Mouse (Mus musculus): ENCODE data around the gene Sspo.
A peak's percentile ranks its signal among the peaks of the same experiment; 100 is the strongest.

The Sspo gene

DNA sequence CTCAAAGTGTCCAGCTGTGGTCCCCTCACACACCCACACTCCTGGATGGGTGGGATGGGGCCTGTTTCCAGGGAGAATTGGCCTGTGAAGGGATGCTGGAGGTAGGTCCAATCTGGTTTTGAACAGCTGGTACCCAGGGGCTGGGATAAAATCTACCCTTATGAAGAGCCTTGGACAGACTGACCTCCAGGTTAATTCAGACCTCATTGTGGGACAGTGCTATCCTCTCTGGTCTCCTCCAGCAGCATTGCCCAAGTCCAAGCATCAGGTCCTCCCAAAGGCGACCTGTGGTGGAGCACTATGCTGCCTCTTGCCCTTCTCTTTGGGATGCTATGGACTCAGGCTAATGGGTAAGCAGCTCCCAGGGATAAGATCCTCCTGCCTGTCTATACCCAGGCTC, at the start of gene Sspo:
Sspo (plus strand) TSS at position 301 of the 400 bp plus-strand sequence.
- no peak for DNase-seq (ENCODE audit: low read depth, low spot score)

DNA sequence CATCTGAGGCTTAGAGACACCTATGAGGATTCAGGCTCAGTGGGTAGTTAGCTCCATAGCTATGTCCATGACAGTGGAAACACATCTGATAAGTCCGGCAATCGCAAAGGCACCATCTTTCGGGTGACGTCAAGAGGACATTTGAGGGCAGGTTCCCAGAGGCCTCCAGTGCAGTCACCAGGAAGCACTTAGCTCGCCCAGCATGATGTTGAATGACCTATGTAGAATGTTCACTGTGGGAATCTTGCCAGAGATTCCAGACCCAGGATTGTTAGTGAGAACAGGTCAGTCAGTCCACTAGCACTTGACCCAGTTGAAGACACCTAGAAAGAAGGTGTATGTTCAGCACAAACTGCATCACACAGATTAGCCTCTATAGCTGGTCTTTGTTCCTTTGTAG, 48.1 kb upstream of the Sspo start:
- no peak for DNase-seq (ENCODE audit: low read depth, low spot score)

DNA sequence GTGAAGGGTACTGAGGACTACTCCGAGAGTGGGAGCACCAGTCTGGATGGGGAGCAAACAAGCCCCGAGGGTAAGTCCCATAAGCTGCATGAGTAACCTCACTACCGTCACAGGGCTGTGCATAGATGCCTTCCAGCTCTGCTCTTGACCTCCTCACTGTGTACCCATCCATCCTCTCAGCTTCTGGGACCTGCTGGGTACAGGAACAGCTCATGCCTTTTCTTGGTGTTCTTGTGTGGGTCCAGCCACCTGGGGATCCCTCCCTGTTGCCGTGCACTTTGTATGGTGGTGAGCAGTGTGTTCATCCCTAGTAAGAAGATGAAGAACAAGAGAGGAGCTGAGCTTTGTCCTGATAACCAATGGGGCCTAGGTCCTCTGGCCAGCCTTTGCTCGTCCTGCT, 44.0 kb upstream of the Sspo start:
- DNase-seq (ENCODE audit: low read depth, low spot score), result no peak

DNA sequence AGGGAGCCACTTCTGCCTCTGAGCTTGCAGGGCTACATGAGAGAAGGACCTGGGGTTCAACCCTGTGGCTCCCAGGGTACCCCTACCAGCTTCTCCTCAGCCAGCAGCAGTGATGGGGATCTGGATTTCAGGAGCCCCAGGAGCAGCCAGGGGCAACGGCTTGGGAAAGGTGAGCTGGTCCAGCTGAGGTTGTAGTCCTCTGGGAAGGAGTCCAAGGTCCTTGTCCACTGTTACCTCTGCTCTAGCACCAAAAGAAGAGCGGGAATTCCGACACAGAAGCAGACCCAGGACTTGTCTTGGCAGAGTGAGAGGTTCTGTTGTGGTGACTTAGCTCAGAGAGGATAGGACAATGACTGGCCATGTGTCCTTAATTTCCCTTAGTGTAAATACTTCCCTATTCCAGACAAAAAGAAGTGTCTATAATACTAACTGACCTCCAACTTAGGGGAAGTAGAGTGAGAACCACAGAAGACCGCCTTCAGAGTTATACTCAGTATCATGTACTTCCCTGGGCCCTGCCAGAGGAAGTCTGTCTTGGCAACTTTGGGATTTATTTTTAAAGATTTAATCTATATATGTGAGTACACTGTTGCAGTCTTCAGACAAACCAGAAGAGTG, 38.2 kb upstream of the Sspo start:
- DNase-seq (ENCODE audit: low read depth, low spot score), result no peak

DNA sequence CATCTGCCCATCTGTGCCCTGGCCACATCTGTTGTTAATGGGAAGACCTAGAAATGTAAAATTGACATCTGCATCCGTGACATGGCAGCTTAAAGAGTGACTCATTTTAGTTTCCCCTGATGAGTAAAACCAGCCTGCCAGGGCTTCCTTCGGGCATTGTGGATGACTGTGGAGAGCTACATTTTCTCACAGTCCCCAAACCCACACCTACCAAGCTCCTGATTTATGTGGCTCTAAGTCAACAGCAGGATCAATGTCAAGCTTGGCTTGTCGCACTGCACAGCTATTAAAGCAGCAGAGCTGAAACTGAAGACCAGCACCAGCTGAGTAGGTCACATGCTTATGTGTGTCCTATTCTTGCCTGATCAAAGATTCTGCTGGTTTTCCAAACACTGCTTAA, 37.5 kb upstream of the Sspo start:
- DNase-seq (ENCODE audit: low read depth, low spot score), result peak; percentile 37

DNA sequence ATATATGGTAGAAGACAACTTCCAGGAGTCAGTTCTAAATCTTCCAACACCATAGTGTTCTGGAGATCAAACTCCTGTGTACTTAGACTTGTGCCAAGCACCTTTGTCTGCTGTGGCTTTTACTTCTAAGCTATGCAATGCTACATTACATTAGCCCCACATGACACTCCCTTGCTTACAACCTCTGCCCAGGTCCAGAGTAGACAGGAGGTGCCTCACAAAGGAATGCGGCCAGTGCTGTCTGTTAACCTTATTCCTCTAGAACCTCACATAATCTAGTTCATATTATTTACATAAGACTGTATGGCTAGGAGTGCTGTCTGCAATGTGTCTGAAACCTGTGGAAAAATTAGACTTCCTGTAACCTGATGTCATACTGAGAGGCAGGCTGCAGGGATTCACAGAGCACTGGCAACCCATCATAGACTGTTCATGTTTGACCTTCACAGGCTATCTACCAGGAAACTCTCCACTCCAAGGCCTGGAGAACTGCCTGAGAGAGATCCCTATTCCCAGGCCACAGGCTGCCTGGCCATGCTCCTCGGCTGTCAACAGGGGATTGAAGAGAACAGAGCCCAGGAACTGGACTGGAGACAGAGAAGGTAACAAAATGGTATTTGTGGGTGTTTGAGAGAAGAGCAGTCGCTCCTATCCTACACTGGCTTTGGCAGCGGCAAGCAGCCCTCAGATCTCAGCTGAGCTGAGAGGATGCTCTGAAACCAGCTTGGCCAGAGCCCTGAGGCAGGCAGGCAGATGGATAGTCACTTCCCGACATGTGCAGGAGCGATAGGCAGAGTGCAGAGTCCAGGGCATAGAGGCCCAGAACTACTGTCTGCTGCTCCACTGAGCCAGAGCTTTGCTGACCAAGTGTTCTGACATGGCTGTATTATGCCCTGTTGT, 36.6 kb upstream of the Sspo start:
- peak; percentile 76 for DNase-seq (ENCODE audit: low read depth, low spot score)

DNA sequence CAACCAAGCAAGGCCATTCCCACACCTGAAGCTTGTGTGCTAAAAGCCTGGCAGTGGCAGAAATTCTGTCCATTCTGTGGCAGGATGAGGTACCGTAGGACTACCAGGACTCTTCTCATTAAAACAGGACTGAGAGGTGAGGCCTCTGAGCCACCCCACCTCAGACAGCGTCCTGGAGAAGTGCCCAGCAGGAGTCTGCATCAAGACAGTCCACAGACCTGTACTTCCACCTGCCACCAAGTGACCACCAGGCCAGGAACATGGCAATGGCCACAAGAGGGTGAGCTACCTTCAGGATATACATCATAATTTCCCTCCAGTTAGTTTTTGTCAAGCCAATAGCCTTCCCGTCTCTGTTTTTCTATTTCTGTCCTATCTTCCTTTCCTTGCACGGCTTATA, 35.9 kb upstream of the Sspo start:
- peak; percentile 51 for DNase-seq (ENCODE audit: low read depth, low spot score)

DNA sequence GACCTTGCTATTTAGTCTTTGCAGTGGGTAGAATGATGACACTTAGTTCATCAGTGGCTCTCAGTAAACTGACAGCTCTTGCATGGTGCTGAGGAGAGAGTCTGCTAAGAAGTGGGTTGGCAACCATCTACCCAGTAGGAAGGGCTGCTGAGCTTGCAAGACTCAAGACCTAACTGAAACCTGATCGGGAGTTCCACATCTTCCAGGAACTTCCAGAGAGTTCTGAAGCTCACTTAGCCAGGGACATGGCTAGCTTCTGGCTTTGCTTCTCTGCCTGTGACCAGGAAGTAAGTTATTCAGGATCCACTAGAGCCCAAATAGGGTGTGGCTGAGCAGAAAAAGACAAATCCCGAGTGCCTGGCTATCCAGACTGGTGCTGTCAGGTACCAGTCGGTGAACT, 35.4 kb upstream of the Sspo start:
- peak; percentile 39 for DNase-seq (ENCODE audit: low read depth, low spot score)

DNA sequence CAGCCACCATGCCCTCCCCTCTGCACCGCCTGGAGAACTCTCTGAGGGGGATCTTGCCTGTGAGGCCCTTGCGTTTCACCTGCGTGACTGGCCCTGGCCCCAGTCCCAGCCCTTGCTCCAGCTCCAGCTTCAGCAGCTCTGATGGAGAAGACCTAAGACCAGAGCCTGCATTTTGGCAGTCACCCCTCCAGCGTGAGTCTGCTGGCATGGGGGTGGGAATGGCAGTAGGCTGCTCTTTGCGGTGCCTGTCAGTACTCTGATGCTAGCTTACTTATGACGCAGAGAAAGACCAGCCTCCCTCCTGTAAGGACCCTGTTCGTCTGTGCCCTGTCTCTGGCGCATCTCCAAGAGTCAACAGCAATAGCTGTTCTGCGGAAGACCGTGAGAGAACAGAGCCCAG, 34.9 kb upstream of the Sspo start:
- DNase-seq (ENCODE audit: low read depth, low spot score), result peak; percentile 55

DNA sequence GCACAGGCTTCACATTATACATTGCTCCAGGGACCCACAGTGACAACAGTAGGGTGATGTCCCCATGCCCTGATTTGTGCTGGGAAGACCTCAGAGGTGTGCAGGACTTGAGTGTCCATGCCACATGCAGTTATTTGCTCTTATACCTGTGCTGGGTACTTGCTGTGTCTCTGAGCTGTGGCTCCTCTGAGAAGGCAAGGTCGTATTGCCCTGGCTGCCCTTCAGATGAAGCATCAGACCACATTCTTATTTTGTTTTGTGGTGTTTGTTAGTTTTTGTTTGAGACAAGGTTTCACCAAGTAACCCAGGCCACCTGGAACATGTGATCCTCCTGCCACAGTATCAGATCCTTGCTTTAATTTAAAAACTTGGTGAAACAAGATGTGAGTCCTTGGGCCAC, 33.1 kb upstream of the Sspo start:
- no peak for DNase-seq (ENCODE audit: low read depth, low spot score)

DNA sequence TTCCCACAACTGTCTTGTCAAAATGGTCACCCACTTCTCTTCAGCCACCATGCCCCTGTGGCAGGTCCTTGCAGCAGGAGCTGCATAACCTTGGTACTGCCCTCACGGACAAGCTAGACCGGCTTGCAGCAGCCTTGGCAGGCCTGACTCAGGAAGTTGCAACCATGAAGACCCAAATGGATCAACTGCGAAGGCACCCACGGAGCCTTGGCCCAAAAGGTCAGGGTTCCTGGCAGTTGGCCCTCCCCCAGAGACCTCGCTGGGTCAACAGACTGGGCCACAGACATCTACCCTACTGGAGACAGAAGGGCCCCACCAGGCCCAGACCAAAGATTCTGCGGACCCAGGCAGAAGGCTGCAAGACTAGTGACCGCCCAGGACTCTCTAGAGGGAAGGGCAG, 32.4 kb upstream of the Sspo start:
- DNase-seq (ENCODE audit: low read depth, low spot score), result no peak

DNA sequence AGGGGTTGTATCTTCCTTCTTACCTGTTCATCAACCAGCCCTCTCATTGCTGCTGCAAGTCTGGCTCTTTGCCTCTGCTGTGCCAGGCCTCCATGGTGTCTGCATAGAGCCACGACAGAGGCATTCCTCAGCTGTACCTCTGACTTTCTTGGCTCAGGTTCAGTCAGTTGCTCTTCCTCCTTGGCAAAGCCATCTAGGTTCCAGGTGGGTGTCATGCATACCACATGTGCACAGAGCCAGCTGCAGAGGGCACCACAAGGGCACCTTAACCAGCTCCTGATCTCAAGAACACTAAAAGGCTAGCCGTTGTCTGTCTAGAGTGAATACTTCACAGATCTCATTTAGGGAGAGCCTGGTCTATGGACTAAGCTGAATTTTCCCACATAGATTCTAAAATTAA, 31.5 kb upstream of the Sspo start:
- no peak for DNase-seq (ENCODE audit: low read depth, low spot score)

DNA sequence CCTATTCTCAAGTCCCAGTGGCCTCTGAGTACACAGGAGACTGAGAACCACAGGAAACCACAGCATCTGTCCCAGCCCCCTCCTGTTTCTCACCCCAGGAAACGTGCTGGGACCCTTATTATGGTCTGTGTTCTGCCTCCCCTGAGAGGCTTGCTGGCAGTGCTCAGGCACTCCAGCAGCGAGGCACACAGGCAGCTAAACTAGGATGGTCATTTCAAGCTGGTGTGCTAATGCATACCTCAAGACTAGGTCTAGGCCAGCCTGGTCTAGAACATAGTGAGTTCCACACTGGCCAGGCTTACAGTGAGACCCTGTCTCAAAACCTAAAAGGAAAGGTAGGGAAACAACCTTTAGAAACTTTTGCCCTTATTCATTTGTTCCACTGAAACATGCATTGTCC, 27.4 kb upstream of the Sspo start:
- no peak for DNase-seq (ENCODE audit: low read depth, low spot score)

DNA sequence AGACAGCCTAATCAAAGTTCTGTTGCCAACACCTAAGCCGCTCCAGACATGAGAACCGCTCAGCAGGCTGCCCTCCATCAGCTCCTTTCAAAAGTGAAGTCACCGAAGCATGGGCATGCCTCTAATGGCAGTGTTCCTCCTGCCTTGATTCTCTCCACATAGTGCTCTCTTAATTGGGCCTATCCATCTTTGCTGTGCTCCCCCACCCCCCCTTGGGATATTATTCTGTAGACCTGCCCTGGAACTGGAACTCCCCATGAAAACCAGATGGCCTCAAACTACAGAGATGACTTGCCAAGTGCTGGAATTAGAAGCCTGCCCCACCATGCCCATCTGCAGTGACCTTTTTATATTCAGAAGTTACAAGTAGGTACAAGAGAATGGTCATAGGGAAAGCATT, 24.7 kb upstream of the Sspo start:
- DNase-seq (ENCODE audit: low read depth, low spot score), result peak; percentile 94

DNA sequence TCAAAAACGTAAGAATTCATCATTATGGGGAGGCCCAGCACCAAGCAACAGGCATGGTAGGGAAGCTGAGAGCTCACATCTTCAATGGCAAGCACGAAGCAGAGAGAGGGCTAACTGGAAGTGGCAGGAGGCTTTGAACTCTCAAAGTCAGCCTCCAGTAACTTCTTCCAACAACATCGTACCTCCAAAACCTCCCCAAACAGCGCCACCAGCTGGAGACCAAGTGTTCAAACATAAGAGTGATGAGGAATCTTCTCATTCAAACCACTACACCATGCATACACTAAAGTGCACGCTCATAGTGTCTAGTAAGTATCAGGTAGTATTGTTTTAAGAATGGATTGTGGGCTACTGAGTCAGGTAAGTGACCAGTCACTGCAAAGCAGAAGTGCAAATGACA, 24.0 kb upstream of the Sspo start:
- no peak for DNase-seq (ENCODE audit: low read depth, low spot score)

DNA sequence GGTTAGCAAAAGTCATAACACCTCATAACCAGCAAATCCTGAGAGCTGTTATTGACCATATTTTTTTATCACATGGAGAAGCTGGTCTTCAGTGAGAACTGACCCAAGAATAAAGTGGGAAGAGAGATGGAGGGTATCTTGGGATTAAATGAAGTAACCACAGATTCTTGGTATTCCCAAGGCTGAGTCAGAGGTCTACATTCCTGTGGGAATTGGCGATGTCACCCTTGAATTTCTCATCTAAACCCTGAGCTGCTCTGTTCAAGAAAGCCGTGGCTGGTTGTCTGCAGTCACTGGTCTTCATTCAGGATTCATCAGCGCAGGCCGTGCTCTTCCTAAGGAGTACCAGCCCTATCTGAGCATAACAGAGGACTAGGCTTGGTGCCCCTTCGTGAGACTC, 21.1 kb upstream of the Sspo start:
- DNase-seq (ENCODE audit: low read depth, low spot score), result no peak

DNA sequence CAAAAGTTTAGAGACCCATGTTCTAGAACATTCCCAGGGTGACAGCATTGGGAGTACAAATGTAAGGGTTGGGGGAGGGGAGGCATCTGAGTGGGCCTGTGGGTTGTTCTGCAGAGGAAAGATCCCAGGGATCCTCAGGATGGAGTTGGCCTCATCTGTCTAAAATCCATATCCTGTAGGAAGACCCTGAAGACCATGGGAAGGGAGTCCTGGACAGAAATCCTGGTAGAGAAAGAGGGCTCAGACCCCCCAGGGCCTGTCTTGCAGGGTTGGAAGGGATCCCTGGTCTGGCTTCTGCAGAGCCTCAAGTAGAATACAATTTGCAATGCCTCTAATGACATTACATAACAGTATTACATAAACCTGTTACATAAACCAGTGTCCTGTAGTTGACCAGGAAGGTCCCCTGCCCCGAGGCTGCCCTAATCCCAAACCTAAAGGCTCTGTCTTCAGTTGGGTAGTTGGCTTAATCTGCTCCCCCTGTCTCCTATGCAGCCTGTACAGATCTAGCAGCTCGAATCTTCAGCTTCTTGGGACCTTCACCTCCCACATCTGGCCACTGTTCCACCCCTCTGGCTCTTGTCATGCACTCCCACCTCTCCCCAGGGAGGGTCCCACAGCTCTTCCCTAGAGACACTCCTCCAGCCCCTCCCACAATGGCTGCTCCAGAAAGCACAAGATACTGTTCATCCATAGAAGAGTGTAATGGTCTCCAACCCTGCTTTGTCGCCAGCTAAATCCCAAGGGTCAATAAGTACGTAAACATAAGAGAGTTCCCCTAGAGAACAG, 19.1 kb upstream of the Sspo start:
- peak; percentile 53 for DNase-seq (ENCODE audit: low read depth, low spot score)

DNA sequence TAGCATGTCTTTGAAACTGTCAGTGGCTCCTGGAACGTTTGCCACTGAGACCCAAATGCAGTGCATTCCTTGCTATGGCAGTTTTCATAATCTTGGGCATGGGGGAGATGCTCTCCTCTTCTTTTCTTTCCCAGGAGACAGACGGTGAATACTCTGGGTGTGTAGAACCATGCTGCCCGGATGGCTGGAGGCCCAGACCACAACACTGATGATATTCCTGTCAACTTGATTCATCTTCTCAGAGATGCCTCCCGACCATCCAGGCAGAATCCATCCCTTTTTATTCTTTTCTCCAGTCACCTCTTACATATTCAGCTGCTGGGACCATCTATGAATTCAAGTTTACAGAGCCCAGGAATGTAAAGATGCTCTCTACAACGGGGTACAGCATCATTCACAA, 17.3 kb upstream of the Sspo start:
- peak; percentile 40 for DNase-seq (ENCODE audit: low read depth, low spot score)

DNA sequence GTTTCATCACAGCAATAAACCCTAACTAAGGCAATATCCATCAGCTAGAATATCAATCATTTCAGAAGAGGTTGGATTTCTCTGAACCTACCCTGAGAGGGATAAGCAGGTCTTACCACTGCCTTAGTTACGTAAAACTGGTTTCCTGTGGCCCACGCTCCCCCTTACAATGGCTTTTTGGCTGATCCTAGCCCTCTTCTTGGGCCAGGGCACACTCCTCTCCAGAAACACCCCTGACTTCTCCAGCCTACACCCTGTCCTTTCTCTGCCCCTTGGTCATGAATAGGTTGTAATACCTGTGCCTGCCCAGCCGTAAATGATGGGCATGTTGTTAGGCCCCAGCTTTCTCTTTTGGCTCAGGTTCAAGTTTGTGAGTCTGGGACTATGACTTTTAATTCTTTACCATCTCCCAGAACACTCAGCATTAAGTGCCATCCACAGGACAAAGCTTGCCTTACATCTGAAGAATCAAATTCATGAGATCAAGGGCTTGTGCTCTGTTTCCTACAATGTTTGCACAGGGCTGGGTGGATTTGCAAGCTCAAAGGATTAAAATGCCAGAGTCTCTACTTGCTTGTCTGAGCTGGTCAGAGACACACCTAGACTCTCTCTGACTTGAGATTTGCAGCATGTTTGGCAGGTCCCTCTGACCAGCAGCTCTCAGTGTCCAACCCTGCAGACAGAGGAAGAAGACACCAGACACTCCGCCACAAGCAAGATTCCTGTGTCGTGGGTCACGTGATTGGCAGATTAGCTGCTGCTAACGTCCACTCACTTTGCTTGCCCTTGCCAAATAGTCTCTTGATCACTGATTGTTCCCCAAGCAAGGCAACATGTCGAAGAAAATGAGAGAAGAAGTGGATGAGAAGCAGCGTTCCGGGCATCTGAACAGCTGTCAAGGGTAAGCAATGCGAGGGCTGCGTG, 14.9 kb upstream of the Sspo start:
- DNase-seq (ENCODE audit: low read depth, low spot score), result peak; percentile 42

DNA sequence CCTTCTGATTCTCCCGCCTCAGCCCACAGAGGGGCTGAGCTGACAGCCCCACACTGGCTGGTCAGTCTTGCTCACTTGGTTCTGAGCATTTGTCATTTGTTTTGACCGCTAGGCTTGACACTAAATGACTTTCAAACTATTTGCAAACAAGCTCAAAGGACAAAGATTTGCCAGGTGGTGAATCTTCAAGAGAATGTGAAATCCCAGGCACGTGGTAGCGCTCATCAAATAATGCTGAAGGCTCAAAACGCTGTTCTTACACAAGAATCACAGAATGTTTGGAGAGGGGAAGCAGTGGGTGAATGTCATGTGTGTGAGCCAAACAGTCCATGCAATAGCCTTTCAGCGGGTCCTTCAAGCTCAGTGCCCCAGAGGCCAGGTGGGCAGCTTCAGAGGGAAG, 13.4 kb upstream of the Sspo start:
- DNase-seq (ENCODE audit: low read depth, low spot score), result no peak

DNA sequence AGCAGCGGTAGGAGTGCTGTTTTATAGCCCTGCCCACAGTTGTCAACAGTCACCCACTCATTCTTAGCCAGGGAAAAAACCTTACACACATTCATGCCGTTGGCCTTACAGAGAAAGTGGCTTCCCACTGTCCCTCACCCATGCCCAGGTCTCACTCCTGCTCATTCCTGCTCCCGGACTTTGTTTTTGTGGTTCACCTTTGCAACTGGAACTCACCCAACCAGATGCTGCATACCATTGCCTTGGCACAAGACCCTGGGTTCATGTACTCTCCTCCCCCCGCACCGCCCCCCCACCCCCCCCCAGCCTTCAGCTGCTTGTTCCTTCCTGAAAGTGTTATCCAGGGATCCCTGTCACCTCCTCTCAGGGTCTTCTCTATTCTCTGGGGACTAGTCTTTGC, 12.9 kb upstream of the Sspo start:
- no peak for DNase-seq (ENCODE audit: low read depth, low spot score)
